Mouse (Mus musculus) spleen, embryonic (tissue): ENCODE results near the gene Nsg1.

Experiments used
- CTCF ChIA-PET: fragments of 350-600 bp; sonication (Branson Sonifier 250); formaldehyde crosslinking; loops from one replicate; lab custom pipeline; 2022; lab: Charles Lee

The Nsg1 gene

DNA sequence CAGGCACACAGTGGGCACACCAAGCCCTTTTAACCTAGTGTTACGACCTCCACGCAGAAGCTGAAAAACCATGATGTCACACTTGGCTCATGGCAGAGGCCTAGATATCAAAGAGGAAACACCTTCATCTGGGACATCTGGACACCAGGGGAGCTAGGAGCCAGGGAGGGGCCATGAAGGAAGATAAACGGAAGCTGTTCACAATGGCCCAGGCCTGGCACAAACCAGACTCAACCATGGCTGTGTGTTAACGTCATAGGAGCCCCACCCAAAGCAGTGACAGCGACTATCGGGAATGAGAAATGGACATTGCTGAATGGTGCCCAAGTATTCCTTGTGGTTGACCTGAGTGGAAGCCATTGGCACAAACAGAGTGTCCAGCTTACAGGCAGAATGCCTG is 13.2 kb downstream of the Nsg1 start:
- CTCF ChIA-PET = no interaction called here

DNA sequence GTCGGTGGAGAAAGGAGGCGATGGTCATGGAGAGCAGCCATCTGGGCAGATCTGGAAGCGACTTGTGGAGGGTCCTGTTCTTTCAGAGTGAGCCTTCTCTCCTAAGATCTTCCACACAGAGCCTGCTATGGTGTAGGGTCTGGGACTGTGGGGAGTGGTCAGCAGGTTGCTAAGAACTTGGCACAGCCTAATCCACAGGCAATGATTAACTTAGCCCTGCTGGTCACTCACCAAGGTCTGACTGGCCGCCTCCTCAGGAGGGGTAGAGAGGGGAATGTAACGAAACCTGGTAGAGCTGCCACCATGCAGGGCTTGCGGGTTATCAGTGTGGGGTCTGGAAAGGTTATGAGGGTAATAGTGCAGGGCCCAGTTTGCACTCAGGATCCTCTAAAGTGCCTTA is 18.8 kb downstream of the Nsg1 start:
- CTCF ChIA-PET = no interaction called here

DNA sequence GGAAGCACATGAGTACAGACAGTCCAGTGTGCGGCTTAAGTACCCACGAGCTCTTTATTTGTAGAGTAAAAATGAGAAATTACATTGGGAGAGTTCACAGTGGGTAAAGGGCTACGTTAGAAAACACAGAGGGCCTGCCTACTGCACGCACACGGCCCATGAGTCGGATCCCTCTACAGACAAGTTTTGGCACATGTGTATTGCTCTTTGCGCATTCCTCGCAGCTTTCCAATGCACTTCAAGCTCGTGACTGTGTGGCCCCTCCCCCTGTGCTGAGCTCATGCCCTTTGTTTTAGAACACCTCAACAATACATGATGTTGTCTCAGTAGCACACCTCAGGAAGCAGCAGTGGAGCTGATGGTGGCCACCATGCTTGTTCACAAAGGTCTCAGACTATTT is 22.5 kb downstream of the Nsg1 start:
- CTCF ChIA-PET = no interaction called here

DNA sequence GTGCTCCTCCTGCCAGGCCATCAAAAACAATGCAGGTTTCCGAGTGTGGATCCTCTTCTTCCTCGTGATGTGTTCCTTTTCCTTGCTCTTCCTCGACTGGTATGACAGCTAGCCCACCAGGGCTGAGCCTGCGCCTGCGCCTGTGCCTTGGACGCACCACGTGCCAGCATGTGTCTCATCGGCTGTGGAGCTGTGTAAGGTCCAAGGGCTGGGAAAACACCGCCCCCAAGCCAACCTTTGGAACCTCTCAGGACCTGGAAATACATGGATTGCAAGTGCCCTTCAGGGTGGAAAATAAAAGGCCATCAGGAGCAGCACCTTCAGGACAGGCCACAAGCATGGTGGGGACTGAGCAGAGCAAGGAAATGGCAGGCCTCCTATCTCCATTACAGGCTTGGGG is 23.5 kb downstream of the Nsg1 start:
- CTCF ChIA-PET = no interaction called here

DNA sequence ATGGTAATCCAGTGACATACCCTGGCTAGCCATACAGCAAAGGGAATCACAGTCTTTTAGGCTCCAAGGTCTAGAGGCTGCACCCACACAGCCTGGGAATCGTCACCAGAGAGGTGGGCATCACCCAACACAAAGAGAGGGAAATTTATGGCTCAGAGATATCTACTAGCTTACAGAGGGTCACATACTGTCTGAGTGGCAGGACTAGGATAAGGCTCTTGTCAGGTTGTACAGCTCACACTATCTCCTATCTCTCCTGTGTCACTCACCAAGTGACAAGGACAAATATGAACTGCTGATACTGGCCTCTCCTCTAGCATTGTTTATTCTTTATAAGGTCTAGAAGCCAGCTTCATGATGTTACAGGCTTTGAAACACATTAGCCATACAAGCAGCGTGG is 30.4 kb downstream of the Nsg1 start:
- CTCF ChIA-PET = no interaction called here

DNA sequence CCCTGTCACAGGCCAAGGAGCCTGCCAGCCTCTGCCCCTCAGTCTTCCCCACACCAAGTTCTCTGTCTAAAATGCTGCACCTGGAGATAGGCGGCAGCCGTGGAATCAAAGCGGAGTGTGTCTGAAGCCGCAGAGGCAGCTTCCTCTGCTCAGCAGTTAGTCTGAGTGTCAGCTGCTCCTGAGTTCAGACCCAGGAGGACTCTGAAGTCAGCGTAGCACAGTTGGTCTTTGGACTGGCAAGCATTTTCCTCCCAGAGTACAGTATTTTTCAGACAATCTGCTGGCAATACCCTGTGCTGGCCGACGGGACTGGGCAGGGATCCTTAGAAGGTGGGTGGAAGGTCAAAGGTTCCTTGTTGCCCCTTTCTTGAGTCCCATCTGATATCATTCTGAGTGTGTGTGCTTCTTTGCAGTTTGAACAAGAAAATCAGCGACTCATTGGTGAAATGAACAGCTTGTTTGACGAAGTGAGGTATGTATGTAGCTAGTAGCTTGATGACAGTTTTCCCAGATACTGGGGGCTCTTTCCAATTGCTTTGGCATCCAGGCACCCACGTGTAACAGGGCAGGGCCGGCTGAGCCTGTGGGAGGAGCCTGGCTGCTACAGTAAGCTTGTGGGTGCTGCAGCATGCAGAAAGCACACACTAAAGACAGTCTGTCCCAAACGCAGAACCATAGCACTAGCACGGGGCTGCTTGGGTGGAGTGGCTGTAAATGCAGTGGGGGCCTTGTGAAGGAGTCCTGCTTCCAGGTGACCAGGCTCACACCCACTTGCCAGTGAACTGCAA is 33.0 kb downstream of the Nsg1 start:
- CTCF ChIA-PET = no interaction called here

DNA sequence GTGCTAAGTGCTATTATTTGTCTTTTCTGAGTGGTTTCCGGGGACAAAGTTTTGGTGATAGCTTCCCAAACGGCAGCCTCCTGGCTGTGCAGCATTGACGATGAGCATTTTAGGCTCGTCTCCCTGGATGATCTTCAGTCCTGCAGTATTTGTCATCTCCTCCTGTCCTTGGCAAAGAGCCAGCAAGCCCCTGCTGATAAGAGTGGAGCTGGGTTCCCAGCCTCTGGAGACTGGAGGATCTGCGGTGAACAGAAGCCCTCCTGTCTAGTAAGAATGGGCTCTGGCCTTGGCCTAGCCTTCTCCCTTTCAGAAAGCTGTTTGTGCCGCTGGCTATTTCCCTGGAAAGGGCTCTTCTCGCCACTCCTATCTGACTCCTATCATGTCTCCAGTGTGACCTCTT is 38.0 kb downstream of the Nsg1 start:
- CTCF ChIA-PET = no interaction called here

DNA sequence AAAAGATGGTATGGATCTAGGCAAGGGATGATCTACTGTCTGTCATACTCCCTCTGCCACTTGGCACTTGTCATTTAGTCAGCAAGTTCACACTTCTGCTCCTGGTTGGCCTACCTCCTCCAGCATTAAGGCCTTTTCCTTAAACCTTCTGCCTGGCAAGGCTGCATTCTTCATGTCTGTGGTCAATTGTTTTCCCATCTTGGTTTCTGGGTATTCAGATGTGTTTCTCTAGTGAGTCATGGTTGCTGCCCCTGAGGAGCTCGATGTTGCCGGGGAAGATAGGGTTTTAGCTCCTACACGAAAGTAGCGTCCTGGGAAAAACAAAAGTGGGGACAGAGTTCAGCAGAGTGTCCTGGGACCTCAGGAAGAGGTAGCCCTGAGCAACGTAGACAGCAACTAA is 40.4 kb downstream of the Nsg1 start:
- CTCF ChIA-PET = no interaction called here

DNA sequence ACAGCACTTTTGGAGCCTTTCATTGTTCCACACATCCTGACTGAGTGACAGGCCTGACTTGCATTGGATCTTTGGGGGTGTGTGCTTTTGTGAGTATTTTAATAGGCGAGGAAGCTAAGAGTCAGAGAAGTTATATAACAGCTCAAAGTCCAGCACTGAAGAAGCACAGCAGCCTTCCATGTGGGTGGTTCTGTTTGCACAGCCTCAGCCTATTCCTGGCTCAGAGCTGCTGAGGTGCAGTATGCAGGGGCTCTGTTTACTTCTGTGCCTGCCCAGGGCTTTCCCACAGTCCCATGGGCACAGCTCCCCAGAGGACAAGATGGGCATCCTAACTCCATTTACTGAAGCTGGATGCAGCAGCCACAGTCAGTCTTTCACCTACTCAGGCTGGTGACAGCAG is 42.7 kb downstream of the Nsg1 start:
- CTCF ChIA-PET = no interaction called here

DNA sequence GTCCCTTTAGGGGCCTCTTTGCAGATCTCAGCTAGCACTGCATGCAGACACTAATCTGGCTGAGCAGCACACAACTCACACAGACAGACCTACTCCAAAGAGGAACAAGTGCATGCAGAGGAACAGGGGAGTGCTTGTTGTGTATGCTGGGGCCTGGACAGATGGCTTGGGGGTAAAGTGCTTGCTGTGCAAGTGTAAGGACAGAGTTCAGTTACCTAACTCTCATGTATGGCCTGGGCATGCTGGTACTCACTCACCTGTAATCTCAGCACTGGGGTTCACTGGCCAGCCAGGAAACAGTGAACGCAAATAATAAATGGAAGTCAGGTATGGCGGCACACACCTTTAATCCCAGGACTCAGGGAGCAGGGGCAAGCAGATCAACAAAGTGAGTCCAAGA is 45.2 kb downstream of the Nsg1 start:
- CTCF ChIA-PET = no interaction called here

DNA sequence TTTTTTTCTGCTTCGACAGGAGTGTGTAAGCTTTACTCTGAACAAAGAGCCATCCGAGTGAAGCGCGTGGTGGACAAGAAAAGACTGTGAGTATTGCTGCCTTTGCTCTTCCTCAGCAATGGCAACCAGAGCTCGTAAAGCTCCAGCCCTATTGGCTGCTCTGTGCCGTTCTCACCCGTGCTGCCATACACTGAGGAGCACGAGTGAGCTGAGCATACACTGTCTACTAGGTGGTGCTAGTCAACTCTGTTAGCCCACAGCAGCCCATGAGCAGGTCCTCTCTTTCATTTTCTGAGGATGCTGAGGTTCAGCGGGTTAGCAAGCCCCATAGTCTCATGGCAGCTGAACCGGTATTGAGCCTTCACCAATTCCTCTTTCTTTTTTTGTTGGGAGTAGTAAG is 52.9 kb downstream of the Nsg1 start:
- CTCF ChIA-PET = no interaction called here

DNA sequence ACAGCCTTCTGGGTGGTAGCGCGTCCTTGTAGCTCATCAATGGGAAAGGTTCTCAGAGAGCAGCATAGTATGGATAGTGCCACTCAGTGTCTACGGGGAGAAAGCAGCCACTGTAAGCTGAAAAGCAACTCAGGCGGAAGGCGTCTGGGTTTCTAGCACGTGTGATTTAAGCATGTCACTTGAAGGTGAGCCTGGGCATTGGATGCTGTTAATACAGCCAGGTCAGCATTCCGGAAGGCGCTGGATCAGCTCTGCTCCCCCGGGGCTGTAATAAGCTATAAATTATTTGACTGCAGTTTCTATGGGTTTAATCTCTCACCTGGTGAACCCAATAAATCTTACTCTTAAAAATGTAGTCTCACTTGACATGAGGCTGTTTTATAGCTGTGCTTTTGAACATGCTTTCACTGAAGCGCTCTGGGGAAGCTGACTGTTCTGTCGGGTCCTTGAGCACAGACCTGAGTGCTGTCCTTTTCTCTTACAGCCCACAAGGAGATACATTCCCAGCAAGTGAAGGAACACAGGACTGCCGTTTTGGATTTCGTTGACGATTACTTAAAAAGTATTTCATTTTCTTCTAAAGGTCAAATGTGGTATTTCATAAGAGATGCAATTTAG is 53.5 kb downstream of the Nsg1 start:
- CTCF ChIA-PET = no interaction called here

DNA sequence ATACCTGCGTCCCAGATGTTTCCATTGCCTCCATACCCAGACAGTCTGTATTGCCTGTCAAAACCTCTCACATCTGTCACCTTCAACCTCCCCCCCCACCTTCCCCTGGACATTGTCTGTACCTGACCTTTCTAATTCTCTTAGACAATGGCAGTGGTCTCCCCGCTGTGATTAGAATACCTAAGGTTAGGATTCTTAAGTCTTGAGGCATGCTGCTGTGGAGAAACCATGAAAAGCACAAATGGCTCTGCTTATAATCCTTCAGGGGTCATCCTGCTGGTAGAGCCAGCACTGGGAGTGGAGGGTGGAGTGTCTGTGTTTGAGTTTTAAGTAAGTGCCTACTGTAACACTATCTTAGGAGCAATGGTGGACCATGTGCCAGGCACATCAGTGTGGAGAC is 56.8 kb downstream of the Nsg1 start:
- CTCF ChIA-PET = no interaction called here

DNA sequence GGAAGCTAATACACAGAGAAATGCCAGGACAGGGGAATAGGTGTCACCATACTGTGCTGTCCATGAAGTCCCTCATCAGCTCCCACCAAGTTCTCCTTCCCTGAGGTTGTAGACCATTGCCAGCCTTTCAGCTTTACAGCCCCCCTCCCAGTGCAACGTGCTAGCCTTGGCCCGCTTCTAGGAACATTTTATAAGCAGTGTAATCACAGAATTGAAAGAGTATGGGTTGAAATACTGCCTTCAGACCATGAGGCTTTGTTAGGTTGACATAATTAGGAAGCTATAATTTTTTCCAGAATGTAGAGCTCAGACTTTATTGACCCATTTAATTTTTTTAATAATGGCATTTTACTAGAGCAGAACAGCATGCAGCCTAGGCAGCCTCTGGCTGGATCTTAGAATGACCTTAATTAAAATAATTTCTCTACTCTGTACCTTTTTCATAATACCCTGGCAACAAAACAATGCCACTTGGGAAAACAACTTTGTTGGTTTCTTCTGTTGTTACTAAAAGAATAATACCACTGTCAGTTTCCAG is 60.5 kb downstream of the Nsg1 start:
- CTCF ChIA-PET = no interaction called here

DNA sequence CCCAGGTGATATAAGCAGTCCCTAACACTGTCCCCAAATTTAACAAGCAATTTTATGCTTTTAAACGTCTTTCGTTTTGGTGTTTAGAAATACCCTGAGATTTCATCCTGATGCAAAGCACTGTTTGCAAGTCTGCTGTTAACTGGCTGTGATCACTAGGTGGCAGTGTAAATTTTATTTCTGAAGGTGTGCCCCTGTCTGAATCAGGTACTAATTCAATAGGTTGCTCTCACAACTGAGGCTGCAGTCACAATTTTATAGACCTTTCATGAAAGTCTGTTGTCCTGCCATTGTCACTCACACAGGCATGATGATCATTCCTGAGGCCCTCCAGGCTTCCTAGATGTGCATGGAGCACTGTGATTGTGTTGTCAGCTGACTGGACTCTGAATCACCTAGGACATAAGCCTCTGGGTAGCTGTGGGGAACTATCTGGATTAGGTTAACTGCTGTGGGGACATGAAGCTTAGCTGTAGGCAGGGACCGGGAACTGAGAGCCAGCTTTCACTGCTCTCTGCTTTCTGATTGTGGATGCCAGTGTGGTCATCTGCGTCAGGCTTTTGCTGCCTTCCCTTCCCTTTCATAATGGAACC is 62.1 kb downstream of the Nsg1 start:
- CTCF ChIA-PET = no interaction called here

DNA sequence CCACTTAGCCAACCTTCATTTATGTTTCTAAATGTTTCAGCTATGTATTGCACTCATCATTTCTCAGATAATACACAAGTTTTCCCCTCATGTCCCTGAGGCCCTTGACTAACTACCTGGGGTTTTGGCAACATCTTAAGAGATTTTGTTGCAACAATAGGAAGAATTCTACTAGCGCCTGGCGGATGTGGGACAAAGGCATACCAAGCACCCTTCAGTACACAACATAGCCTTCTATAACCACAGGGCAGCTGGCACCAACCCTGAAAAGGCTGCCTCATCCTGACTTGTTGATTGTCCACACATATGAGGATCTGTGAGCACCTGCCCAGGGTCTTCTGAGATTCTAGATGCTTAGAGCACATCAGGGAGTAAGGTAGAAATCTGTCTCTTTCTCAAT is 65.4 kb downstream of the Nsg1 start:
- CTCF ChIA-PET = no interaction called here

DNA sequence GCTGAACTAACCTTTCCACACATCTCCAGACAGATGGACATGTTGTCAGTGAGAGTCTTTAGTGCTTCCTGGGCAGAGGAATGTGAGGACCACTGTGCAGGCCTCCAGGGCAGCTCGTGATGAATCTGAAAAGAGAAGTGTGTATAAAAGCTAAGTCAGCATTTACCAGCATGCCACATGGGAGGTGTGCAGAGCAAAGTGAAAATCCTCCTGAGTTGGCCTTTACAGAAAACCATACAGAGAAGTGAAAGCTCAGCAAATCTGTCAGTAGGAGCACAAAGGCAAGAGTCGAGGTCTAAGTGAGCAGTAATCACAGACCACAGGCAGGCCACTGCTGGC is 67.8 kb downstream of the Nsg1 start:
- CTCF ChIA-PET = no interaction called here

DNA sequence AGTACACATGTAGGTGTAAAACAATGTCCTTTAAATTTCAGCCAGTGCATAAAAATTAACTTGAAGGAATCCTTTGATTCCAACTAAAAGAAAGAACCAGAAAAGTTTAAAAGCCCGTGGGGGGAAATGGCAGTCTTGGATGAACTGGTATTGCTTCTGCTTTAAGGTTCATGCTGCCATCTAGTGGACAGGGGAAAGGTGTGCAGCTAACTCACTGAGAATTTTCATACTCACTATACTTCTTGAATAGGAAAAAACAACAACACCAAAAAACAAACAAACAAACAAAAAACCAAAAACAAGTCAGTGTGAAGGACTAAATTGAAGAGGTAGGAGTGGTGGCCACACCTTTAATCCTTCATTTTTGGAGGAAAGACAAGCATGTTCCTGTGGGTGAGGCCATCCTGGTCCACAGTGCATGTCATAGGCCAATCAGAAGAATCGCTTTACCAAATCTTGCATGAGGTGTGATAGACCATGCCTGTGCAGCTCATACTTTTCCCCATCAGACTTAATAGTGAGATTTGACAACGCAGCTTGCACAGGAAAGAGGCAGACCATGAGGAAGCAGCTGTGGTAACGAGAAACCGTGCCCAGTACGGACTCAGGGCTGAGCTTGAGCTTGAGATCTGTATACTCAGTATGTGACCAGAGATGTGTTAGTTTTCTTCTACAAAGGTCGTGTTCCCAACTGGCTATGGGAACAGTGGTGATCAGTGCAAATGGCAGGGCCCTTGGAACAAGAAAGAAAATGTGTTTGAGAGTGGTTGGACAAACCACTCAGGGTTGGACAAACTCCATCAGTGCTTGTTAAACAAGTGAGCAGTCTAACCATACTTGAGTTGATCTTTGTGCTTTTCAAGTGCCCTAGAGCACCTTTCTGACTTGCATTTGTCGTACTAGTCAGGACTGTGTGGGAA is 68.4 kb downstream of the Nsg1 start:
- CTCF ChIA-PET = no interaction called here

DNA sequence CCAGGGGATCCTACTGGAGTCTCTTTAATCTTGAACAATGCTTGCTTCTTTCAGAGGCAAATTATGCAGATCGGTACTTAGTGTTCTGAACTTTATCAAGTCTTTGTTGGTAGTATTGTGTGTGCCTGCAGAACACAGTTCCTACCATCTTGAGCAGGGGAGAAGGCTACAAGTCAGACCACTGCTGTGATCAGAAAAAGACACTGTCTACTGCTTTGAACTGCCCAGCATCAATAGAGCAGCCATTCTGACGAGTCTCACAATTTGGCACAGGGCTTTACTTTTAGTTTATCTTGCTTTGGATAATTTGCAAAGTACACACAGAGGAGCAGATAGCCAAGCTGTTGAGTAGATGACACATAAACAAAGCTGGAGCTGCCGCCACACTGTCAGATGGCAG is 69.1 kb downstream of the Nsg1 start:
- CTCF ChIA-PET = no interaction called here

DNA sequence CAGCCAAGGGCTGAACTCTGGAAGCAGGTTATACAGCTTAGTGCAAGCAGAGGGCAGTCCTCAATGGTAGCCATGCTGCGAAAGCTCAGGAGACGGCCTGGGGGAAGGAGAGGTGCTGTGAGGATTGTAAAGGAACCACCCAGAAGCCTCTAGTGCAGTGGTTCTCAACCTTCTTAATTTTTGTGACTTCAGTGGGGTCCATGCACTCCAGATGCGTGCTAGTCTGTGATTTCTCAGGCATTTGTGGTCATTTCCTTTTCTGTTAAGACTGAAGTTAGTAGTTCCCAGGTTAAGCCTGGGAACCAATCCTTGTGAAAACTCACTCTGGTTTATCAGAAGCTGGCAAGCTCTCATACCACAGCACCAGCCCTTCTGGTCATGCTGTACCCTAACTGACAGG is 69.6 kb downstream of the Nsg1 start:
- CTCF ChIA-PET = no interaction called here
